Comparison of ENCODE assay signal across 7 mouse cellular contexts in the genomic region with DNA sequence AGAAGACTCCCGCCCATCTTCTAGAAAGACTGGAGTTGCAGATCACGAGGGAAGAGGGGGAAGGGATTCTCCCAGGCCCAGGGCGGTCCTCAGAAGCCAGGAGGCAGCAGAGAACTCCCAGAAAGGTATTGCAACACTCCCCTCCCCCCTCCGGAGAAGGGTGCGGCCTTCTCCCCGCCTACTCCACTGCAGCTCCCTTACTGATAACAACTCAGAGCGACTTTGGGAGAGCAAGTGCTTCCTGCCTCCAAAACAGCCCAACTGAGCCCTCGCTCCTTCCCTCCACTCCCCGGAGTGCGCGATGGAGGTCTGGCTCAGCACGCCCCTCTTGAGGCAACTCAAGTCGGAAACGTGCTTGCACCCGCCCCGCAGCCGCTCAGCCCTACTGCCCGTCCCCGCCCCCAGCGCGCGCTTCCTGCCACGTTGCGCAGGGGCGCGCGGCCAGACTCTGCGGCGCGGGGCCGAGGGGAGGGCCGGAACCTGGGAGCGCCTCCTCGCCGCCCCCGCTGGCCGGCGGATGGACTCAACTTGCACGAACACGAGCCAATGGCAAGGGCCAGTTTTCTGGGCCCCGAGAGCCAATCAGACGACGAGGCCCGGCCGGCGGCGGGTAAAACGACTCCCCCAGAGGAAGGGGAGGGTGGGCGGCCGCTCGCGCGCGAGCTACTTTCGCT. TPM values are rescaled to one million over a fixed set of nuclear protein-coding genes. Genes with fewer than 3 reads are reported as not detected.
DNase-seq lines count a peak whose midpoint lies in the region; ATAC-seq and TF ChIP-seq lines count a peak whose summit lies in the region.

No protein-coding gene starts in this region.

- TF ChIP-seq POLR2A in spleen, adult 2 months (IDR thresholded peaks at IDR 0.05; ENCODE audit: low read depth, low read length): peak; percentile 15; the same call in 1 of the 2 replicates

- H3K9ac ChIP-seq in embryonic facial prominence, embryonic 11.5 days (replicated peaks; ENCODE audit: low read length): peak overlapping the region; percentile 100
- H3K9ac ChIP-seq in midbrain, embryonic 13.5 days (replicated peaks): peak overlapping the region; percentile 99

- peak; percentile 88 for ATAC-seq in embryonic facial prominence, embryonic 11.5 days (replicated peaks; ENCODE audit: insufficient number of reproducible peaks, low FRiP score, low TSS enrichment, low read depth)
- ATAC-seq in granulocyte monocyte progenitor cell, adult 5-6 weeks (replicated peaks; ENCODE audit: poor library complexity, severe bottlenecking): peak; percentile 48
- ATAC-seq in midbrain, embryonic 13.5 days: peak; percentile 88

- peak overlapping the region; percentile 100 for H3K27ac ChIP-seq in embryonic facial prominence, embryonic 11.5 days (replicated peaks; ENCODE audit: low read depth, low read length)
- H3K27ac ChIP-seq in limb, embryonic 10.5 days: peak overlapping the region; percentile 99
- peak overlapping the region; percentile 100 for H3K27ac ChIP-seq in midbrain, embryonic 13.5 days
- peak overlapping the region; percentile 87 for H3K27ac ChIP-seq in spleen, adult 2 months (ENCODE audit: insufficient read depth, low read length)

- DNase-seq in adrenal gland, postnatal 14 days: peak; percentile 98
- peak; percentile 97 for DNase-seq in embryonic facial prominence, embryonic 11.5 days (ENCODE audit: low spot score)
- peak; percentile 96 for DNase-seq in kidney, adult 11 months
- DNase-seq in limb, embryonic 10.5 days (ENCODE audit: low spot score): peak; percentile 96
- DNase-seq in spleen, adult 2 months (ENCODE audit: low read depth in 1 of 2, low spot score in 2 of 2): peak; percentile 89 to 91

- H3K27me3 ChIP-seq in embryonic facial prominence, embryonic 11.5 days (ENCODE audit: control insufficient read depth, insufficient read depth, low read length): no peaks in the 10 kb centered on the region
- no peaks in the 10 kb centered on the region for H3K27me3 ChIP-seq in limb, embryonic 10.5 days (ENCODE audit: low read depth, poor library complexity, severe bottlenecking)
- H3K27me3 ChIP-seq in midbrain, embryonic 13.5 days: no peaks in the 10 kb centered on the region
- no peaks in the 10 kb centered on the region for H3K27me3 ChIP-seq in spleen, adult 2 months (ENCODE audit: control insufficient read depth, insufficient read depth, low read length)

- H3K36me3 ChIP-seq in embryonic facial prominence, embryonic 11.5 days (replicated peaks; ENCODE audit: control insufficient read depth, insufficient read depth, low read depth, low read length): no peaks in the 10 kb centered on the region; the same call in 1 of the 2 replicates
- H3K36me3 ChIP-seq in limb, embryonic 10.5 days: peaks cover 12% of the 10 kb centered on the region
- H3K36me3 ChIP-seq in midbrain, embryonic 13.5 days: no peaks in the 10 kb centered on the region
- H3K36me3 ChIP-seq in spleen, adult 2 months (ENCODE audit: control insufficient read depth, insufficient read depth, low read length): peaks cover under 1% of the 10 kb centered on the region; the same call in 1 of the 2 replicates

- TF ChIP-seq CTCF in spleen, adult 2 months (IDR thresholded peaks at IDR 0.05; ENCODE audit: extremely low read depth, insufficient read depth, insufficient read length, insufficient replicate concordance): no peak

- H3K4me1 ChIP-seq in embryonic facial prominence, embryonic 11.5 days (ENCODE audit: control insufficient read depth, insufficient read depth, low read length): no peaks in the 10 kb centered on the region; the same call in 1 of the 2 replicates
- H3K4me1 ChIP-seq in limb, embryonic 10.5 days: peaks cover 31% of the 10 kb centered on the region
- H3K4me1 ChIP-seq in midbrain, embryonic 13.5 days (replicated peaks): peaks cover 52% of the 10 kb centered on the region
- peaks cover 2% of the 10 kb centered on the region for H3K4me1 ChIP-seq in spleen, adult 2 months (ENCODE audit: control insufficient read depth, insufficient read depth, insufficient read length)

- no peaks in the 10 kb centered on the region for H3K9me3 ChIP-seq in embryonic facial prominence, embryonic 11.5 days (replicated peaks; ENCODE audit: control insufficient read depth, low read length)
- no peaks in the 10 kb centered on the region for H3K9me3 ChIP-seq in limb, embryonic 10.5 days (replicated peaks)
- no peaks in the 10 kb centered on the region for H3K9me3 ChIP-seq in midbrain, embryonic 13.5 days

- peak overlapping the region; percentile 95 for H3K4me3 ChIP-seq in embryonic facial prominence, embryonic 11.5 days (ENCODE audit: low read depth, low read length)
- H3K4me3 ChIP-seq in limb, embryonic 10.5 days: peak overlapping the region; percentile 94
- H3K4me3 ChIP-seq in midbrain, embryonic 13.5 days (replicated peaks): peak overlapping the region; percentile 96
- H3K4me3 ChIP-seq in spleen, adult 2 months (ENCODE audit: extremely low read depth, insufficient read depth, insufficient read length): peak overlapping the region; percentile 86

- peak overlapping the region; percentile 62 for H3K4me2 ChIP-seq in embryonic facial prominence, embryonic 11.5 days (ENCODE audit: low read depth, low read length)
- H3K4me2 ChIP-seq in midbrain, embryonic 13.5 days (replicated peaks): peak overlapping the region; percentile 92

- under 1% methylated on average over 43 of the region's 55 CpGs for WGBS in embryonic facial prominence, embryonic 11.5 days
- WGBS in limb, embryonic 10.5 days: under 1% methylated on average over 55 of the region's 55 CpGs
- under 1% methylated on average over 55 of the region's 55 CpGs for WGBS in midbrain, embryonic 13.5 days
- WGBS in spleen, adult 2 months: 0% methylated on average over 55 of the region's 55 CpGs

RNA-seq across cellular contexts. Expression of gene Setd5, which starts 1.0 kb away (rescaled TPM):
- total RNA-seq in adrenal gland, postnatal 14 days (2021): 104 and 113 TPM in 2 replicates
- 76.3 and 83.8 TPM in 2 replicates for polyA plus RNA-seq in embryonic facial prominence, embryonic 11.5 days (2014; fragmentation: Nextera tagmentation; extraction: Ambion mirVana)
- 114 and 124 TPM in 2 replicates for total RNA-seq in granulocyte monocyte progenitor cell, adult 5-6 weeks (2014; fragmentation: Nextera tagmentation)
- 64.8 and 64.9 TPM in 2 replicates for total RNA-seq in granulocyte monocyte progenitor cell, adult 5-6 weeks (2017)
- polyA plus RNA-seq in limb, embryonic 10.5 days (2016; fragmentation: Nextera tagmentation; extraction: Ambion mirVana): 86.2 and 92.0 TPM in 2 replicates
- 56.6 and 58.5 TPM in 2 replicates for polyA plus RNA-seq in midbrain, embryonic 13.5 days (2015; fragmentation: Nextera tagmentation; extraction: Ambion mirVana)
- polyA plus RNA-seq in spleen, adult 2 months (2012; rRNA removed): 22.4 and 22.5 TPM in 2 replicates

RNA-seq across cellular contexts. Expression of gene Thumpd3, which starts 30.1 kb away (rescaled TPM):
- total RNA-seq in adrenal gland, postnatal 14 days (2021): 35.2 and 36.2 TPM in 2 replicates
- polyA plus RNA-seq in embryonic facial prominence, embryonic 11.5 days (2014; fragmentation: Nextera tagmentation; extraction: Ambion mirVana): 51.6 and 52.4 TPM in 2 replicates
- total RNA-seq in granulocyte monocyte progenitor cell, adult 5-6 weeks (2014; fragmentation: Nextera tagmentation): 52.4 and 77.4 TPM in 2 replicates
- total RNA-seq in granulocyte monocyte progenitor cell, adult 5-6 weeks (2017): 51.5 and 73.9 TPM in 2 replicates
- 59.5 and 66.5 TPM in 2 replicates for polyA plus RNA-seq in limb, embryonic 10.5 days (2016; fragmentation: Nextera tagmentation; extraction: Ambion mirVana)
- polyA plus RNA-seq in midbrain, embryonic 13.5 days (2015; fragmentation: Nextera tagmentation; extraction: Ambion mirVana): 57.0 and 59.0 TPM in 2 replicates
- polyA plus RNA-seq in spleen, adult 2 months (2012; rRNA removed): 4.8 and 5.8 TPM in 2 replicates

Comparison
In these comparisons a context has a peak if more than half of its experiments do, and no peak if none do; other contexts are left out.
1. Peak in every context shown above with its lines: DNase-seq, ATAC-seq, H3K4me3 ChIP-seq and H3K27ac ChIP-seq.